Mouse (Mus musculus): ENCODE data around the gene Traf5. TPM values are rescaled to one million over a fixed set of nuclear protein-coding genes. Genes with fewer than 3 reads are reported as not detected.

Traf5 gene
- polyA plus RNA-seq, 1 experiment from 2014 or later, result 6.5 TPM

DNA sequence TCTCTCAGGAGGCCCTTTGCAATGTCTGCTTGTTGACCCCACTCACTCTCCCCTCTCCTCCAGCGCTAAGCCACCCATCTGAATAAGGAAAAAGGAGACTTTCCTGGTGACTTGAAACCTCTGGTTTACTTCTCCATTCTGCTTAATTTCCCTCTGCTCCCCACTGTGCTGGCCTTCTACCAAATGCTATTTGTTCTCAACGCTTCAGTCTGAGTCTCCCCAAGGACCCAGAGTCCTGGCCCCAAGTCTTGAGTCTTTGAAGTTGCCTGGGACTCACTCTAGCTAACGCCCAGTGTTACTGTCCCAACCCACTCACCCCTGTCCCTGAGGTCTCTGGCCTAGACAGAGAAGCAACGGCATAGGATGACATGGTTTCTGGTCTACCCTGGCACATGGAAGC, 4.3 kb downstream of the Traf5 start:
- no peaks in the 10 kb centered on the region for H3K9me3 ChIP-seq (ENCODE audit: control insufficient read depth, low read length)
- no peak overlapping the region for H3K4me2 ChIP-seq (ENCODE audit: low read depth, severe bottlenecking)
- DNase-seq (ENCODE audit: low spot score) (no peak), ATAC-seq (ENCODE audit: insufficient number of reproducible peaks, low FRiP score, low TSS enrichment, low read depth) (no peak)
- no peak overlapping the region for H3K9ac ChIP-seq (ENCODE audit: low read length)
- no peak overlapping the region for H3K27ac ChIP-seq (replicated peaks; ENCODE audit: low read depth, low read length)
- no peaks in the 10 kb centered on the region for H3K27me3 ChIP-seq (ENCODE audit: control insufficient read depth, insufficient read depth, low read length)
- H3K36me3 ChIP-seq (ENCODE audit: control insufficient read depth, insufficient read depth, low read length), result no peaks in the 10 kb centered on the region
- WGBS, result 69% methylated on average over 4 of the region's 4 CpGs
- H3K4me3 ChIP-seq (ENCODE audit: low read depth, low read length), result no peak overlapping the region
- H3K4me1 ChIP-seq (ENCODE audit: control insufficient read depth, insufficient read depth, low read length), result 0 out of 2 replicates have a peak, but pooled peaks cover 3% of the 10 kb centered on the region

GRCm38 (mm10) chr1:192087098-192087497, 5.3 kb downstream of the Traf5 start:
- no peaks in the 10 kb centered on the region for H3K36me3 ChIP-seq (ENCODE audit: control insufficient read depth, insufficient read depth, low read length)
- no peak overlapping the region for H3K4me3 ChIP-seq (ENCODE audit: low read depth, low read length)
- 0 out of 2 replicates have a peak, but pooled peaks cover 3% of the 10 kb centered on the region for H3K4me1 ChIP-seq (ENCODE audit: control insufficient read depth, insufficient read depth, low read length)
- no peaks in the 10 kb centered on the region for H3K9me3 ChIP-seq (ENCODE audit: control insufficient read depth, low read length)
- ATAC-seq (ENCODE audit: insufficient number of reproducible peaks, low FRiP score, low TSS enrichment, low read depth), result no peak
- no peaks in the 10 kb centered on the region for H3K27me3 ChIP-seq (ENCODE audit: control insufficient read depth, insufficient read depth, low read length)
- H3K4me2 ChIP-seq (ENCODE audit: low read depth, severe bottlenecking), result no peak overlapping the region
- H3K9ac ChIP-seq (ENCODE audit: low read length), result no peak overlapping the region
- DNase-seq (ENCODE audit: low spot score), result no peak
- no peak overlapping the region for H3K27ac ChIP-seq (replicated peaks; ENCODE audit: low read depth, low read length)
- WGBS, result 75% methylated on average over 4 of the region's 4 CpGs

DNA sequence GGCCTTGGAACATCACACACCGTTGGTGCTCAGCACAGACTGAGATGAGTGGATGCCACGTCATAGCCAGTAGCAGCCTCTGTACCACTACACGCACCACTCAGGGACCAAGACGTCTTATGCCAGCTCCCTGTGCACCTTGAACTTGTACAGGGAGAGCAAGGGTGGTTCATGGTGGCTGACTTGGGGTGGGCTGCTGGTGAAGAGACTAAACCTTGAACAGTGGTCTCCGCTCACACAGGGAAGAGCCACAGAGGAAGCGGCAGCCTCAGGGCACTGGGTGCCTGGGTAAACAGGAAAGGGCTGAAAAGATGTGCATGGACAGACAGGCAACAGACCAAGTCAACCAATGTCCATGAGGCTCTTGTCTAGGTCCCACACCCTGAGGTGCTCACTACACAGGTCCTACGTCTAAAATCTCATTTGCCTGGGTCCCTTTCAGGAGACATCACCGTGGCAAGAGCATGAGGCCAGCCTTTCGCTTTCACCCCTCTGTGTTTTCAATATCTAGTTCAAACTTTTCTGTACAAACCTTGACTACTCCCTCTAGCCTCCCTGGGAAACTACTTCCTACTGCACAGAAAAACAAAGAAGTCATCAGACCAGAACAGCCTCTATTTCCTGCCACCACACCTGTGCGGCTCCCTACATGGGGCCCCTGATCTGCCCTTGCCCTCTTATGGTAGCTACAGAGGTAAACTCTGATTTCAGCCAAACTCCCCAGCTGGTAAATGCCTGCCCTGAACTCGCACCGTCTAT, 5.9 kb downstream of the Traf5 start:
- Histone ChIP-seq H3K9me3 (ENCODE audit: control insufficient read depth, low read length) (peaks cover under 1% of the 10 kb centered on the region; the same call in 1 of the 2 replicates), H3K4me1 (ENCODE audit: control insufficient read depth, insufficient read depth, low read length) (no peaks in the 10 kb centered on the region), H3K4me2 (ENCODE audit: low read depth, severe bottlenecking) (no peak overlapping the region), H3K9ac (ENCODE audit: low read length) (no peak overlapping the region), H3K36me3 (ENCODE audit: control insufficient read depth, insufficient read depth, low read length) (no peaks in the 10 kb centered on the region), H3K4me3 (ENCODE audit: low read depth, low read length) (no peak overlapping the region), H3K27ac (replicated peaks; ENCODE audit: low read depth, low read length) (no peak overlapping the region), H3K27me3 (ENCODE audit: control insufficient read depth, insufficient read depth, low read length) (no peaks in the 10 kb centered on the region)
- no peak for ATAC-seq (ENCODE audit: insufficient number of reproducible peaks, low FRiP score, low TSS enrichment, low read depth)
- DNase-seq (ENCODE audit: low spot score), result no peak
- 87% methylated on average over 12 of the region's 12 CpGs for WGBS

GRCm38 (mm10) chr1:192085218-192085617, 7.1 kb downstream of the Traf5 start:
- Histone ChIP-seq H3K4me1 (ENCODE audit: control insufficient read depth, insufficient read depth, low read length) (no peaks in the 10 kb centered on the region), H3K36me3 (ENCODE audit: control insufficient read depth, insufficient read depth, low read length) (no peaks in the 10 kb centered on the region), H3K4me2 (ENCODE audit: low read depth, severe bottlenecking) (no peak overlapping the region), H3K27me3 (ENCODE audit: control insufficient read depth, insufficient read depth, low read length) (no peaks in the 10 kb centered on the region), H3K27ac (replicated peaks; ENCODE audit: low read depth, low read length) (no peak overlapping the region), H3K9me3 (ENCODE audit: control insufficient read depth, low read length) (peaks cover 4% of the 10 kb centered on the region; the same call in 1 of the 2 replicates), H3K9ac (ENCODE audit: low read length) (no peak overlapping the region), H3K4me3 (ENCODE audit: low read depth, low read length) (no peak overlapping the region)
- DNase-seq (ENCODE audit: low spot score) (no peak), ATAC-seq (ENCODE audit: insufficient number of reproducible peaks, low FRiP score, low TSS enrichment, low read depth) (no peak)
- WGBS, result 92% methylated on average over 10 of the region's 10 CpGs

DNA sequence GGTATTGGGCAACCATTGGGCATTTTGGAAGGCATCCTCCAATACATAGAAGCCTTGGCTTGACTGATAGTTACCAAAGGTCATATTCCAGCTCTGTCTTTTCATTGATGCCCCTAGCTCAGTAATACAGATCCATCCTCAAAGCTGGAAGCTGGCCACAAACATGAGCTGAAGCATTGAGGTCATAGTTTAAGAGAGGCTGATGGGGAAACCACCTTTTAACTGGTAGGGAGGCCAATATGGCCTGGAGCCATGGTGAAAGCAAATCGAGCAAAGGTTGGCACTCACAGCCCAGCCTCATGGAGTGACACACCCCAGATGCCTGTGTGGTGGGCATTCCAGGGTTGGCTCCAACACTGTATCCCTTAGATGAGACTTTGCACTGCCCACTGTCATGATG, 9.7 kb downstream of the Traf5 start:
- H3K36me3 ChIP-seq (ENCODE audit: control insufficient read depth, insufficient read depth, low read length), result no peaks in the 10 kb centered on the region
- H3K4me1 ChIP-seq (ENCODE audit: control insufficient read depth, insufficient read depth, low read length), result no peaks in the 10 kb centered on the region
- DNase-seq (ENCODE audit: low spot score) (no peak), ATAC-seq (ENCODE audit: insufficient number of reproducible peaks, low FRiP score, low TSS enrichment, low read depth) (no peak)
- WGBS, result 77% methylated on average over 1 of the region's 1 CpGs
- H3K27me3 ChIP-seq (ENCODE audit: control insufficient read depth, insufficient read depth, low read length), result no peaks in the 10 kb centered on the region
- H3K9ac ChIP-seq (ENCODE audit: low read length), result no peak overlapping the region
- H3K4me3 ChIP-seq (ENCODE audit: low read depth, low read length), result no peak overlapping the region
- no peak overlapping the region for H3K27ac ChIP-seq (replicated peaks; ENCODE audit: low read depth, low read length)
- H3K4me2 ChIP-seq (ENCODE audit: low read depth, severe bottlenecking), result no peak overlapping the region
- H3K9me3 ChIP-seq (ENCODE audit: control insufficient read depth, low read length), result peaks cover 4% of the 10 kb centered on the region; the same call in 1 of the 2 replicates

DNA sequence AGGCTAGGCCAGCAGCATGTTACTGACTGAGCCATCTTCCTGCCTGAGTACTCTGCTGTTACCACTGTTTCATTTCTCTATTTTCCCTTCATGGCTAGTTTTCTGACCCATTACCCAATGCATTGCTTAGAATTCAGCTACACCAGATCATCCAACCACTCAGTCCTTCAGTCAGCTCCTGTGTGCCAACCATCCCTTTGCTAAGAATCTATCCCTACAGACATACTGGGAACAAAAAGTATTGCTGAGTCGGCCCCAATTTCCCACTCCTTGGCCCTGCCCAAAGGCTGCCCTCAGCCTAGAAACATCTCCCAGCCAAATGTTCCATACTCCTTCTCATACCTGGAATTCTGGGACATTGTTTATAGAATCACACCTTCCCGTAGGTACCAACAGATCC, 11.2 kb downstream of the Traf5 start:
- Histone ChIP-seq H3K4me1 (ENCODE audit: control insufficient read depth, insufficient read depth, low read length) (no peaks in the 10 kb centered on the region), H3K9me3 (ENCODE audit: control insufficient read depth, low read length) (peaks cover 4% of the 10 kb centered on the region; the same call in 1 of the 2 replicates), H3K36me3 (ENCODE audit: control insufficient read depth, insufficient read depth, low read length) (no peaks in the 10 kb centered on the region), H3K4me2 (ENCODE audit: low read depth, severe bottlenecking) (no peak overlapping the region), H3K4me3 (ENCODE audit: low read depth, low read length) (no peak overlapping the region), H3K27ac (replicated peaks; ENCODE audit: low read depth, low read length) (no peak overlapping the region), H3K27me3 (ENCODE audit: control insufficient read depth, insufficient read depth, low read length) (no peaks in the 10 kb centered on the region), H3K9ac (ENCODE audit: low read length) (no peak overlapping the region)
- ATAC-seq (ENCODE audit: insufficient number of reproducible peaks, low FRiP score, low TSS enrichment, low read depth), result no peak
- 84% methylated on average over 2 of the region's 2 CpGs for WGBS
- DNase-seq (ENCODE audit: low spot score), result no peak

- H3K9me3 ChIP-seq (ENCODE audit: control insufficient read depth, low read length), result peaks cover 4% of the 10 kb centered on the region; the same call in 1 of the 2 replicates
- no peaks in the 10 kb centered on the region for H3K4me1 ChIP-seq (ENCODE audit: control insufficient read depth, insufficient read depth, low read length)
- no peak overlapping the region for H3K4me3 ChIP-seq (ENCODE audit: low read depth, low read length)
- WGBS, result 86% methylated on average over 1 of the region's 1 CpGs
- no peak for ATAC-seq (ENCODE audit: insufficient number of reproducible peaks, low FRiP score, low TSS enrichment, low read depth)
- H3K9ac ChIP-seq (ENCODE audit: low read length), result no peak overlapping the region
- H3K36me3 ChIP-seq (ENCODE audit: control insufficient read depth, insufficient read depth, low read length), result no peaks in the 10 kb centered on the region
- no peaks in the 10 kb centered on the region for H3K27me3 ChIP-seq (ENCODE audit: control insufficient read depth, insufficient read depth, low read length)
- H3K27ac ChIP-seq (replicated peaks; ENCODE audit: low read depth, low read length), result no peak overlapping the region
- no peak for DNase-seq (ENCODE audit: low spot score)
- H3K4me2 ChIP-seq (ENCODE audit: low read depth, severe bottlenecking), result no peak overlapping the region
Measured at GRCm38 (mm10) chr1:192079121-192079520, 13.2 kb downstream of the Traf5 start.

DNA sequence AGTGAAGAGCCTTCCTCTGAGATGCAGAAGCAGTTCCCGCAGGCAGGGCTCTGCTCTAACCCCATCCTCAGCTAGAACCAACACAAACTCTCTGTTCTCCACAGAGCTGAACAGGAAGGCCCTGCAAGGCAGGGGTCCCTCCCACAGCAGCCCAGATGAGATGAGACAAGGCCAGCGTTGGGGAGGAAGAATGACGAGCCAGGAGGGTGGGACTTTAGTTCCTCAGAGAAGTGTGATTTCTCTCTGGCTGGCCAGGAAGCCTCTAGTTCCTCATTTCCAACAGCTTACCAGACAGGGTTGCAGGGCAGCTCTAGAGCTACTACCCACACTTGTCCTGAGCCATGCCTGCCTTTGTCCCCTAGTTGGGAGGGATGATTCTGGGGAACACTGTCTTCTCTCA, 14.0 kb downstream of the Traf5 start:
- Histone ChIP-seq H3K27ac (replicated peaks; ENCODE audit: low read depth, low read length) (no peak overlapping the region), H3K4me1 (ENCODE audit: control insufficient read depth, insufficient read depth, low read length) (no peaks in the 10 kb centered on the region), H3K4me3 (ENCODE audit: low read depth, low read length) (no peak overlapping the region), H3K9me3 (ENCODE audit: control insufficient read depth, low read length) (peaks cover 4% of the 10 kb centered on the region; the same call in 1 of the 2 replicates), H3K9ac (ENCODE audit: low read length) (no peak overlapping the region), H3K27me3 (ENCODE audit: control insufficient read depth, insufficient read depth, low read length) (no peaks in the 10 kb centered on the region), H3K36me3 (ENCODE audit: control insufficient read depth, insufficient read depth, low read length) (no peaks in the 10 kb centered on the region), H3K4me2 (ENCODE audit: low read depth, severe bottlenecking) (no peak overlapping the region)
- WGBS, result 44% methylated on average over 3 of the region's 3 CpGs
- no peak for ATAC-seq (ENCODE audit: insufficient number of reproducible peaks, low FRiP score, low TSS enrichment, low read depth)
- DNase-seq (ENCODE audit: low spot score), result no peak
